Mouse (Mus musculus) monocyte, adult 59 days (primary cell): ENCODE results near the gene Cavin3. TPM values are rescaled to one million over a fixed set of nuclear protein-coding genes. Genes with fewer than 3 reads are reported as not detected.

Experiments
- total RNA-seq, 2 experiments: library from RNA; stranded (reverse); gene quantifications; one replicate each; pipeline ENCODE4 v1.2.4; 2023

Cavin3 gene
- total RNA-seq: under 1 TPM in 1 of 2 experiments, not detected in 1; 0.30 TPM

GRCm38 (mm10) chr7:105481505-105482411, at the start of gene Cavin3:
Gene Cavin3 (minus strand): TSS chr7:105482300.

Other genes starting within 250 kb of the Cavin3 start
- not detected for gene Olfr688, start 194.2 kb downstream of the Cavin3 start, total RNA-seq
- gene Olfr689, start 171.1 kb downstream of the Cavin3 start, total RNA-seq: not detected
- not detected for gene Olfr690, start 148.2 kb downstream of the Cavin3 start, total RNA-seq
- gene Olfr691, start 140.0 kb downstream of the Cavin3 start, total RNA-seq: not detected
- gene Olfr692, start 114.1 kb downstream of the Cavin3 start, total RNA-seq: not detected
- gene Gm5901, start 107.3 kb downstream of the Cavin3 start, total RNA-seq: not detected
- 10 to 100 TPM; 56.3 to 63.1 TPM for gene Fam160a2, start 82.2 kb downstream of the Cavin3 start, total RNA-seq
- gene Cnga4, start 77.7 kb downstream of the Cavin3 start, total RNA-seq: not detected
- gene Cckbr, start 56.6 kb downstream of the Cavin3 start, total RNA-seq: not detected
- 10 to 100 TPM; 16.4 to 19.5 TPM for gene Smpd1, start 72.1 kb upstream of the Cavin3 start, total RNA-seq
- 1 to 10 TPM; 3.2 to 3.6 TPM for gene Apbb1, start 99.4 kb upstream of the Cavin3 start, total RNA-seq
- gene Hpx, start 117.8 kb upstream of the Cavin3 start, total RNA-seq: not detected
- gene Trim3, start 151.3 kb upstream of the Cavin3 start, total RNA-seq: 10 to 100 TPM; 62.3 to 68.9 TPM
- 100 to 1,000 TPM; 102 to 110 TPM for gene Timm10b, start 157.8 kb upstream of the Cavin3 start, total RNA-seq
- gene Arfip2, start 158.1 kb upstream of the Cavin3 start, total RNA-seq: 10 to 100 TPM; 26.1 to 31.4 TPM
- gene Gm45799, start 158.3 kb upstream of the Cavin3 start, total RNA-seq: 10 to 100 TPM; 17.0 to 21.6 TPM
- 1 to 10 TPM; 3.1 to 9.1 TPM for gene Dnhd1, start 168.5 kb upstream of the Cavin3 start, total RNA-seq